Mouse (Mus musculus) heart, adult 2 months (tissue): ENCODE data around the gene Gm20388. TPM values are rescaled to one million over a fixed set of nuclear protein-coding genes. Genes with fewer than 3 reads are reported as not detected.
A peak's percentile ranks its signal among the peaks of the same experiment; 100 is the strongest.

Experiments used
- DNase-seq, 2 experiments: peaks; one replicate each; pipeline ENCODE4 v3.0.0; 2021
- H3K27ac ChIP-seq: fragments of 200-600 bp; 2 replicates; pipeline ENCODE4 v1.8.1; 2022
- H3K27me3 ChIP-seq: fragments of 200-500 bp; 2 replicates; pipeline ENCODE4 v1.6.1; 2012; ENCODE audit warnings: mild to moderate bottlenecking, low read length, inconsistent platforms, mixed read lengths; ENCODE audit not compliant: control insufficient read depth, insufficient read depth
- H3K36me3 ChIP-seq: fragments of 200-500 bp; 2 replicates; pipeline ENCODE4 v1.6.1; 2012; ENCODE audit warnings: low read length, inconsistent platforms; ENCODE audit not compliant: control insufficient read depth, insufficient read depth
- H3K4me1 ChIP-seq: fragments of 200-500 bp; 2 replicates; pipeline ENCODE4 v1.6.1; 2011; ENCODE audit warnings: low read length; ENCODE audit not compliant: control insufficient read depth, insufficient read depth
- H3K4me3 ChIP-seq: fragments of 200-600 bp; 2 replicates; pipeline ENCODE4 v1.8.1; 2022
- H3K79me2 ChIP-seq: fragments of 200-500 bp; replicated peaks from 2 replicates; pipeline ENCODE4 v1.6.1; 2012; ENCODE audit warnings: mild to moderate bottlenecking, inconsistent platforms, low read length, moderate library complexity, mixed read lengths; ENCODE audit not compliant: control insufficient read depth, insufficient read depth
- H3K9ac ChIP-seq: fragments of 200-500 bp; 2 replicates; pipeline ENCODE4 v1.6.1; 2012; ENCODE audit warnings: low read depth, mild to moderate bottlenecking, control low read depth, inconsistent platforms, low read length, mixed read lengths
- CTCF ChIP-seq: fragments of 200-600 bp; IDR thresholded peaks from 2 replicates; pipeline ENCODE4 v1.8.1; 2022; ENCODE audit warnings: antibody characterized with exemption, mild to moderate bottlenecking, moderate library complexity
- EP300 ChIP-seq: fragments of 200-500 bp; IDR thresholded peaks from 2 replicates; pipeline ENCODE4 v1.6.1; 2011; ENCODE audit warnings: low read depth, low read length, control low read depth; ENCODE audit not compliant: insufficient read depth
- POLR2A ChIP-seq: fragments of 200-500 bp; IDR thresholded peaks from 2 replicates; pipeline ENCODE4 v1.6.1; 2011; ENCODE audit warnings: mild to moderate bottlenecking, low read depth, low read length, control low read depth; ENCODE audit not compliant: insufficient read depth
- WGBS: fragments of 180-500 bp; shearing (Covaris S2); methylation state at CpG from one replicate; pipeline ENCODE4 v1.1.7; 2018; 5-methylcytosine and 5-hydroxymethylcytosine counted together
- intact Hi-C: fragments of 180-260 bp; cut with DNase I; formaldehyde crosslinking; loops from one replicate; pipeline ENCODE4 v1.15.1; 2025
- polyA plus RNA-seq: library from polyadenylated mRNA; depleted of rRNA; stranded (reverse); fragments of >200 nt; gene quantifications from 2 replicates; pipeline ENCODE4 v1.2.3, GENCODE M21; 2012
- total RNA-seq, 2 experiments: library from RNA; stranded (reverse); gene quantifications; 2 replicates each; pipeline ENCODE4 v1.2.3; 2021

Gm20388 gene
- total and polyA plus RNA-seq, 3 experiments, result 1.8 to 32.3 TPM; not detected in 1

- H3K36me3 ChIP-seq, result no peaks in the 10 kb centered on the region
- H3K27me3 ChIP-seq, result no peaks in the 10 kb centered on the region; the same call in 1 of the 2 replicates
- no peak overlapping the region for H3K27ac ChIP-seq
- peak in 1 of 2 experiments; percentile 50 for DNase-seq
- 13% methylated on average over 5 of the region's 5 CpGs for WGBS
- TF ChIP-seq EP300, result no peak
- no peak for TF ChIP-seq POLR2A
- TF ChIP-seq CTCF, result no peak
- no peaks in the 10 kb centered on the region for H3K79me2 ChIP-seq
- no peak overlapping the region for H3K4me3 ChIP-seq
- intact Hi-C loops, result loop anchor here (2.0 kb wide), 1 partner anchor 27 kb away; no protein-coding TSS in a partner anchor
- H3K9ac ChIP-seq, result no peak overlapping the region
- peaks cover 7% of the 10 kb centered on the region for H3K4me1 ChIP-seq
Observed at GRCm38 (mm10) chr8:123747772-123748171, 3837.1 kb downstream of the Gm20388 start.

- no peak overlapping the region for H3K4me3 ChIP-seq
- H3K79me2 ChIP-seq, result no peaks in the 10 kb centered on the region
- intact Hi-C loops, result no loop called here
- no peaks in the 10 kb centered on the region; the same call in 1 of the 2 replicates for H3K27me3 ChIP-seq
- H3K36me3 ChIP-seq, result no peaks in the 10 kb centered on the region
- no peak for DNase-seq
- peaks cover 7% of the 10 kb centered on the region for H3K4me1 ChIP-seq
- no peak overlapping the region for H3K9ac ChIP-seq
- H3K27ac ChIP-seq, result no peak overlapping the region
- TF ChIP-seq POLR2A, result no peak
- TF ChIP-seq CTCF, result no peak
- TF ChIP-seq EP300, result no peak
- 41% methylated on average over 5 of the region's 5 CpGs for WGBS
Observed at GRCm38 (mm10) chr8:123750171-123750693, 3839.6 kb downstream of the Gm20388 start.

DNA sequence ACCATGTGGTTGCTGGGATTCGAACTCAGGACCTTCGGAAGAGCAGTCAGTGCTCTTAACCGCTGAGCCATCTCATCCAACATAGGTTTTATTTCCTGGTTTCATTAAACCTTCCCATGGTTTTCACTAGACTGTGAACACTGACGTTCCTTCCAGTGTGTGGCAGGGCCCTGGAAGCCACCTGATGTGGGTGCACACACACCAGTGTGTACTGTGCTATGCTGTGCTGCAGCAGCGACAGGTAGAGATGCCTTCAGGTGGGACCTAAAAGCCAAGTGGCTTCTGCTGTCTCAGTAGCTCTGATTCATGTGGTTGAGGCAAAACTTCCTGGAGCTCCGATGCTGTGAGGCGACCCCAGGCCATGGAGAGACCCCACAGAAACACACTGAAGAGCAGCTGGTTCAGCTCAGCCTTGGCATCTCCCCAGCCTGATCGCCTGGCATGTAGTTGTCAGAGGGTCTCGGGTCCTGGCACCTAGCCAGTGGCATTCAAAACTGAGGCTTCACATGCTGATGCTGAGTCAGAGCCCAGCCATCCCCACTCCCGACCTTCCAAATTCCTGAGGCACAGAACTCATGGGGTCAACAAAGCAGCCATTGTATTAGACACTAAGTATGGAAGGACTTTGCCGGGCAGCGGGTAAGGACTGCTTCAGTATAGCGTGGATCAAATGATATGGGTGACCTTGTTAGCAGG lies 3842.3 kb downstream of the Gm20388 start:
- intact Hi-C loops, result no loop called here
- no peaks in the 10 kb centered on the region for H3K36me3 ChIP-seq
- WGBS, result 74% methylated on average over 13 of the region's 13 CpGs
- DNase-seq, result no peak
- no peak overlapping the region for H3K9ac ChIP-seq
- TF ChIP-seq CTCF (no peak), EP300 (no peak), POLR2A (no peak)
- H3K79me2 ChIP-seq, result no peaks in the 10 kb centered on the region
- no peak overlapping the region for H3K27ac ChIP-seq
- H3K27me3 ChIP-seq, result no peaks in the 10 kb centered on the region; the same call in 1 of the 2 replicates
- no peak overlapping the region for H3K4me3 ChIP-seq
- peaks cover 5% of the 10 kb centered on the region for H3K4me1 ChIP-seq

- Histone ChIP-seq H3K4me3 (no peak overlapping the region), H3K79me2 (no peaks in the 10 kb centered on the region), H3K27ac (no peak overlapping the region), H3K4me1 (peaks cover 2% of the 10 kb centered on the region), H3K9ac (no peak overlapping the region), H3K27me3 (no peaks in the 10 kb centered on the region; the same call in 1 of the 2 replicates), H3K36me3 (no peaks in the 10 kb centered on the region)
- 43% methylated on average over 18 of the region's 18 CpGs for WGBS
- intact Hi-C loops, result no loop called here
- TF ChIP-seq CTCF (no peak), POLR2A (no peak), EP300 (no peak)
- DNase-seq, result no peak
Observed at GRCm38 (mm10) chr8:123753604-123754375, 3843.1 kb downstream of the Gm20388 start.

DNA sequence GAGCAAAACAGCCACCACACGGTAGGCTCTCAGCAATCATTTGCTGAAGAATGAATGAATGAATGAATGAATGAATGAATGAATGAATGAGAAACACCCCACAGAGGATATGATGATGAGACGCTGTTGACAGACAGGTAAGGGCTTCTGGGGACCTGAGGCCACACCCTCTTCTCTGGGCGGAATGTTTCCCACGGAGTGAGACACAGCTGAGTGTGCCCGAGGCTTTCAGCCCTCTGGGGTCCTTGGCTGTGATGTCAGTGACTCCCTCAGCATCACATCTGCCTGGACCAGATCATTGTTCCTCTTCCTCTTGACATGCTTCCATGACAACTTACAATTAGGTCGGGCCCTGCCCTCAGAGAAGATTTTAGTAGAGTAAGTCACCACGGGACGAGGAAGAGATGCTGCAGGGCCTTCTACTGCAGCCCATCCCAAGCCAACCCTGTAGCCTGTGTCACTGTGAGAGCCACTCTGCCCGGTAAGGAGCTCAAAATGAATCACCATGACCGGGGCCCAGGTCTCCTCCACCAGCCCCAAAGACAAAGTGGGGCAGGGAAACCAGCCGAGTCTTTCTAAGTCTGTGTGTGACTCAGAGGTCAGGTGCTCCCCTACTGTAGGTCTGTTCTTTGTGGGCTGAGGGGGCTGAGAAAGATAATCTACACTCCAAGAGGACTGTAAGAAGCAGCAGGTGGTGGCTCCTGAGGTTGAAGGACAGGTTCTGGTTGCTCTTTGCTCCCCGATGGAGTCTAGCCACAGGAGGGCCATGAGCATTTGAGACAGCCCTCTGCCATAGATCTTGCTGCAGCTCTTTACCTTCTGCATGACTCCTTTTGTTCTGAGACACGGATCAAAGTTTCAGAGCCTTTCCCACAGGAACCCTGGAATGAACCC lies 3844.1 kb downstream of the Gm20388 start:
- TF ChIP-seq CTCF (no peak), POLR2A (no peak), EP300 (no peak)
- 76% methylated on average over 13 of the region's 13 CpGs for WGBS

More for the DNA sequence above, 3844.1 kb downstream of the Gm20388 start:
- Histone ChIP-seq H3K36me3 (no peaks in the 10 kb centered on the region), H3K4me1 (peaks cover 2% of the 10 kb centered on the region), H3K79me2 (no peaks in the 10 kb centered on the region), H3K9ac (no peak overlapping the region), H3K27ac (no peak overlapping the region), H3K4me3 (no peak overlapping the region), H3K27me3 (no peaks in the 10 kb centered on the region; the same call in 1 of the 2 replicates)
- intact Hi-C loops, result no loop called here
- DNase-seq, result no peak
